Mouse (Mus musculus): ENCODE measurements around the gene Unk. TPM values are rescaled to one million over a fixed set of nuclear protein-coding genes. Genes with fewer than 3 reads are reported as not detected.

The Unk gene
- polyA plus RNA-seq, 1 experiment from 2014 or later, result 41.2 TPM

- Histone ChIP-seq H3K4me1 (ENCODE audit: insufficient read depth, low read length) (peaks cover 13% of the 10 kb centered on the region), H3K9ac (replicated peaks; ENCODE audit: low read length) (no peak overlapping the region), H3K27ac (ENCODE audit: low read length) (no peak overlapping the region), H3K4me2 (replicated peaks; ENCODE audit: low read depth, low read length) (no peak overlapping the region), H3K27me3 (ENCODE audit: insufficient read depth, low read length) (no peaks in the 10 kb centered on the region; the same call in 1 of the 2 replicates), H3K9me3 (ENCODE audit: low read length) (no peaks in the 10 kb centered on the region), H3K36me3 (ENCODE audit: insufficient read depth, low read length) (no peaks in the 10 kb centered on the region), H3K4me3 (ENCODE audit: low read length) (no peak overlapping the region)
- WGBS, result 40% methylated on average over 10 of the region's 10 CpGs
- 0 out of 2 replicates have a peak, but pooled peaks have one; percentile 32 for ATAC-seq (ENCODE audit: low FRiP score, low TSS enrichment)
Measured at GRCm38 (mm10) chr11:116000607-116001006, 29.5 kb upstream of the Unk start.

GRCm38 (mm10) chr11:116001725-116002124, 28.4 kb upstream of the Unk start:
- Histone ChIP-seq H3K27me3 (ENCODE audit: insufficient read depth, low read length) (no peaks in the 10 kb centered on the region; the same call in 1 of the 2 replicates), H3K4me3 (ENCODE audit: low read length) (no peak overlapping the region), H3K4me2 (replicated peaks; ENCODE audit: low read depth, low read length) (no peak overlapping the region), H3K9ac (replicated peaks; ENCODE audit: low read length) (no peak overlapping the region), H3K9me3 (ENCODE audit: low read length) (no peaks in the 10 kb centered on the region), H3K36me3 (ENCODE audit: insufficient read depth, low read length) (no peaks in the 10 kb centered on the region), H3K4me1 (ENCODE audit: insufficient read depth, low read length) (peaks cover 21% of the 10 kb centered on the region), H3K27ac (ENCODE audit: low read length) (no peak overlapping the region)
- WGBS, result 66% methylated on average over 6 of the region's 6 CpGs
- ATAC-seq (ENCODE audit: low FRiP score, low TSS enrichment), result no peak

- Histone ChIP-seq H3K4me3 (ENCODE audit: low read length) (no peak overlapping the region), H3K27me3 (ENCODE audit: insufficient read depth, low read length) (no peaks in the 10 kb centered on the region; the same call in 1 of the 2 replicates), H3K27ac (ENCODE audit: low read length) (no peak overlapping the region), H3K36me3 (ENCODE audit: insufficient read depth, low read length) (peaks cover 8% of the 10 kb centered on the region), H3K9ac (replicated peaks; ENCODE audit: low read length) (no peak overlapping the region), H3K4me1 (ENCODE audit: insufficient read depth, low read length) (peaks cover 21% of the 10 kb centered on the region), H3K4me2 (replicated peaks; ENCODE audit: low read depth, low read length) (no peak overlapping the region), H3K9me3 (ENCODE audit: low read length) (no peaks in the 10 kb centered on the region)
- no peak for ATAC-seq (ENCODE audit: low FRiP score, low TSS enrichment)
- WGBS, result 91% methylated on average over 3 of the region's 3 CpGs
Measured at GRCm38 (mm10) chr11:116002894-116003293, 27.2 kb upstream of the Unk start.

GRCm38 (mm10) chr11:116004186-116004823, 25.8 kb upstream of the Unk start:
- no peaks in the 10 kb centered on the region for H3K9me3 ChIP-seq (ENCODE audit: low read length)
- H3K4me1 ChIP-seq (ENCODE audit: insufficient read depth, low read length), result peaks cover 21% of the 10 kb centered on the region
- peak overlapping the region; percentile 72 for H3K4me2 ChIP-seq (replicated peaks; ENCODE audit: low read depth, low read length)
- peak overlapping the region; percentile 41 for H3K4me3 ChIP-seq (ENCODE audit: low read length)
- H3K9ac ChIP-seq (replicated peaks; ENCODE audit: low read length), result peak overlapping the region; percentile 75
- peak overlapping the region; percentile 70 for H3K27ac ChIP-seq (ENCODE audit: low read length)
- ATAC-seq (ENCODE audit: low FRiP score, low TSS enrichment), result no peak
- peaks cover 21% of the 10 kb centered on the region for H3K36me3 ChIP-seq (ENCODE audit: insufficient read depth, low read length)
- no peaks in the 10 kb centered on the region for H3K27me3 ChIP-seq (ENCODE audit: insufficient read depth, low read length)
- 32% methylated on average over 8 of the region's 8 CpGs for WGBS

- H3K9me3 ChIP-seq (ENCODE audit: low read length), result no peaks in the 10 kb centered on the region
- WGBS, result 3% methylated on average over 54 of the region's 54 CpGs
- peak overlapping the region; percentile 70 for H3K27ac ChIP-seq (ENCODE audit: low read length)
- peak overlapping the region; percentile 72 for H3K4me2 ChIP-seq (replicated peaks; ENCODE audit: low read depth, low read length)
- peak overlapping the region; percentile 41 for H3K4me3 ChIP-seq (ENCODE audit: low read length)
- peak; percentile 75 for ATAC-seq (ENCODE audit: low FRiP score, low TSS enrichment)
- H3K4me1 ChIP-seq (ENCODE audit: insufficient read depth, low read length), result peaks cover 21% of the 10 kb centered on the region
- H3K27me3 ChIP-seq (ENCODE audit: insufficient read depth, low read length), result no peaks in the 10 kb centered on the region
- peaks cover 25% of the 10 kb centered on the region for H3K36me3 ChIP-seq (ENCODE audit: insufficient read depth, low read length)
- H3K9ac ChIP-seq (replicated peaks; ENCODE audit: low read length), result peak overlapping the region; percentile 75
Measured at GRCm38 (mm10) chr11:116004840-116005700, 25.1 kb upstream of the Unk start.

GRCm38 (mm10) chr11:116005701-116006419, 24.3 kb upstream of the Unk start:
- Histone ChIP-seq H3K27me3 (ENCODE audit: insufficient read depth, low read length) (no peaks in the 10 kb centered on the region), H3K27ac (ENCODE audit: low read length) (no peak overlapping the region), H3K4me3 (ENCODE audit: low read length) (no peak overlapping the region), H3K9ac (replicated peaks; ENCODE audit: low read length) (no peak overlapping the region; the same call in 1 of the 2 replicates), H3K4me2 (replicated peaks; ENCODE audit: low read depth, low read length) (peak overlapping the region; percentile 72), H3K9me3 (ENCODE audit: low read length) (no peaks in the 10 kb centered on the region), H3K36me3 (ENCODE audit: insufficient read depth, low read length) (peaks cover 29% of the 10 kb centered on the region), H3K4me1 (ENCODE audit: insufficient read depth, low read length) (peaks cover 21% of the 10 kb centered on the region)
- ATAC-seq (ENCODE audit: low FRiP score, low TSS enrichment), result peak; percentile 43
- WGBS, result 48% methylated on average over 9 of the region's 9 CpGs

- ATAC-seq (ENCODE audit: low FRiP score, low TSS enrichment), result no peak
- Histone ChIP-seq H3K4me2 (replicated peaks; ENCODE audit: low read depth, low read length) (no peak overlapping the region), H3K9me3 (ENCODE audit: low read length) (no peaks in the 10 kb centered on the region), H3K4me3 (ENCODE audit: low read length) (no peak overlapping the region), H3K36me3 (ENCODE audit: insufficient read depth, low read length) (peaks cover 29% of the 10 kb centered on the region), H3K9ac (replicated peaks; ENCODE audit: low read length) (no peak overlapping the region; the same call in 1 of the 2 replicates), H3K4me1 (ENCODE audit: insufficient read depth, low read length) (peaks cover 29% of the 10 kb centered on the region), H3K27ac (ENCODE audit: low read length) (no peak overlapping the region), H3K27me3 (ENCODE audit: insufficient read depth, low read length) (no peaks in the 10 kb centered on the region)
- WGBS, result 87% methylated on average over 28 of the region's 28 CpGs
Measured at GRCm38 (mm10) chr11:116007095-116007850, 22.8 kb upstream of the Unk start.

GRCm38 (mm10) chr11:116008411-116008810, 21.7 kb upstream of the Unk start:
- H3K36me3 ChIP-seq (ENCODE audit: insufficient read depth, low read length), result peaks cover 29% of the 10 kb centered on the region
- H3K27ac ChIP-seq (ENCODE audit: low read length), result no peak overlapping the region
- H3K9me3 ChIP-seq (ENCODE audit: low read length), result no peaks in the 10 kb centered on the region
- H3K4me1 ChIP-seq (ENCODE audit: insufficient read depth, low read length), result peaks cover 36% of the 10 kb centered on the region
- no peak for ATAC-seq (ENCODE audit: low FRiP score, low TSS enrichment)
- WGBS, result 90% methylated on average over 11 of the region's 11 CpGs
- H3K4me3 ChIP-seq (ENCODE audit: low read length), result no peak overlapping the region
- no peaks in the 10 kb centered on the region for H3K27me3 ChIP-seq (ENCODE audit: insufficient read depth, low read length)
- H3K9ac ChIP-seq (replicated peaks; ENCODE audit: low read length), result no peak overlapping the region
- H3K4me2 ChIP-seq (replicated peaks; ENCODE audit: low read depth, low read length), result no peak overlapping the region

- Histone ChIP-seq H3K4me3 (ENCODE audit: low read length) (no peak overlapping the region), H3K4me1 (ENCODE audit: insufficient read depth, low read length) (peaks cover 36% of the 10 kb centered on the region), H3K4me2 (replicated peaks; ENCODE audit: low read depth, low read length) (no peak overlapping the region), H3K9ac (replicated peaks; ENCODE audit: low read length) (no peak overlapping the region), H3K27me3 (ENCODE audit: insufficient read depth, low read length) (no peaks in the 10 kb centered on the region), H3K27ac (ENCODE audit: low read length) (no peak overlapping the region), H3K36me3 (ENCODE audit: insufficient read depth, low read length) (peaks cover 29% of the 10 kb centered on the region), H3K9me3 (ENCODE audit: low read length) (no peaks in the 10 kb centered on the region)
- ATAC-seq (ENCODE audit: low FRiP score, low TSS enrichment), result no peak
- 88% methylated on average over 13 of the region's 13 CpGs for WGBS
Measured at GRCm38 (mm10) chr11:116008832-116009375, 21.2 kb upstream of the Unk start.
